Mouse (Mus musculus) stomach, postnatal 0 days (tissue): ENCODE measurements around the gene Fkbp1a.

Experiments used
- CTCF ChIP-seq: IDR thresholded peaks from 2 replicates; pipeline ENCODE4 v1.5.1; 2016; ENCODE audit warnings: antibody characterized with exemption, low read depth, mild to moderate bottlenecking, moderate library complexity
- EP300 ChIP-seq: optimal IDR thresholded peaks from 2 replicates; pipeline ENCODE3; 2016; ENCODE audit warnings: antibody characterized with exemption

- no peak for TF ChIP-seq CTCF
- TF ChIP-seq EP300: no peak
These were observed 30.1 kb upstream of the Fkbp1a start for GRCm38 (mm10) chr2:151512199-151512598.
